Mouse (Mus musculus): ENCODE measurements around the gene Gm2a.

DNA sequence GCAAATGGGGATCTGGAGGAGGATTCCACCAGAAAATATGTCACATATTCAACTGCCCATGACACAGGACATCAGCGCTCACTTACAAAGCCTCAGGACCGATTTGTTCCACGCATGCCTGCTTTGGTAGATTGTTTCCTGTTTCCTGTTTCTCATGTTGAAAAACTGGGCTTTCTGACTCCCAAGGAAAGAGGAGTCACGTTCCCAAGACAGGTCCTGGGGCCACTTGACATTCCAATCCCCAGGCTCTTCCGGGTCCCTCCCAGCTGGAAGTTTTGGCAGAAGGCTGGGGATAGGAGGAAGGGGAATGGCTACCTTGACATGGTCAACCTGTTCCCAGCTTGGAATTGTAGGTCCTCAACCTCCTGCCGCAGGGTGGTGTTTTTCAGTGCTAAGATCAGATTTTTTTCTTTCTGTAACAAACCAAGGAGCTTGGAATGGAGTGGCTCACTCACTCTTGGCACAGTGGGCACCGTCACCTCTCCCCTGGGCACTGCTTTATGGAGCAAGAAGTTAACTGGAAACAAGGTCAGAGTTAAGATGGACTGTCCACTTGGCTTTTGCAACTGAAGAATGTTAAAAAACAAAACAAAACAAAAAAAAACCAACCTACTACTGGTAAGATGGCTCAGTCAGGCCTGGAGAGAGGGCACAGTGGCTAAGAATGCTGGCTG, 46.9 kb upstream of the Gm2a start:
- TF ChIP-seq ZC3H11A (IDR thresholded peaks at IDR 0.05; ENCODE audit: borderline replicate concordance, low read depth, low read length): no peak
- TF ChIP-seq ZNF384 (IDR thresholded peaks at IDR 0.05; ENCODE audit: low read depth, low read length): no peak
- no peak for TF ChIP-seq CHD2 (IDR thresholded peaks at IDR 0.05; ENCODE audit: low read depth, low read length)
